Mouse (Mus musculus) liver, postnatal 0 days (tissue): ENCODE measurements around the gene Cct5.

ENCODE experiments used
- CTCF ChIP-seq: sonication (generic); IDR thresholded peaks from 2 replicates; pipeline ENCODE4 v1.5.1; 2016; ENCODE audit warnings: antibody characterized with exemption, low read depth
- EP300 ChIP-seq: IDR thresholded peaks from 2 replicates; pipeline ENCODE4 v1.6.1; 2016; ENCODE audit warnings: antibody characterized with exemption, low read depth, mild to moderate bottlenecking

- TF ChIP-seq CTCF (no peak), EP300 (no peak)
Observed at GRCm38 (mm10) chr15:31590176-31590575, 11.4 kb downstream of the Cct5 start.
